Mouse (Mus musculus) retina, postnatal 1 day (tissue): ENCODE measurements around the gene Amigo1.

Experiments used
- DNase-seq: peaks from one replicate; pipeline ENCODE4 v3.0.0-alpha.2; 2012

Amigo1 gene

GRCm38 (mm10) chr3:108186098-108187047 is at the start of gene Amigo1:
TSS of gene Amigo1 (plus strand) at chr3:108186335.
- peak; percentile 75 for DNase-seq

- DNase-seq: no peak
These were observed 47.0 kb upstream of the Amigo1 start for GRCm38 (mm10) chr3:108139113-108139512.

GRCm38 (mm10) chr3:108140786-108141185 is 45.3 kb upstream of the Amigo1 start:
- no peak for DNase-seq

GRCm38 (mm10) chr3:108145534-108146445 is 40.3 kb upstream of the Amigo1 start, which contains the start of gene Gnai3:
TSS of gene Gnai3 (minus strand) at chr3:108146146.
- DNase-seq: peak; percentile 96

GRCm38 (mm10) chr3:108146671-108147070 is 39.5 kb upstream of the Amigo1 start:
- no peak for DNase-seq

- peak; percentile 94 for DNase-seq
These were observed 38.5 kb upstream of the Amigo1 start for GRCm38 (mm10) chr3:108147386-108148235.

- no peak for DNase-seq
These were observed 33.8 kb upstream of the Amigo1 start for GRCm38 (mm10) chr3:108152290-108152689.

GRCm38 (mm10) chr3:108154656-108155055 is 31.5 kb upstream of the Amigo1 start, which contains the start of gene Gpr61:
TSS of gene Gpr61 (minus strand) at chr3:108154882.
- peak; percentile 11 for DNase-seq

- peak; percentile 51 for DNase-seq
These were observed 27.6 kb upstream of the Amigo1 start for GRCm38 (mm10) chr3:108158383-108159037.

- no peak for DNase-seq
These were observed 22.0 kb upstream of the Amigo1 start for GRCm38 (mm10) chr3:108164091-108164490.

GRCm38 (mm10) chr3:108164807-108165206 is 21.3 kb upstream of the Amigo1 start:
- DNase-seq: peak; percentile 90

- peak; percentile 50 for DNase-seq
These were observed 20.4 kb upstream of the Amigo1 start for GRCm38 (mm10) chr3:108165532-108166315.

GRCm38 (mm10) chr3:108166486-108167211 is 19.5 kb upstream of the Amigo1 start:
- DNase-seq: peak; percentile 91

GRCm38 (mm10) chr3:108167499-108167898 is 18.6 kb upstream of the Amigo1 start:
- peak; percentile 14 for DNase-seq

GRCm38 (mm10) chr3:108169199-108169598 is 16.9 kb upstream of the Amigo1 start:
- peak; percentile 36 for DNase-seq

- DNase-seq: peak; percentile 84
These were observed 11.2 kb upstream of the Amigo1 start for GRCm38 (mm10) chr3:108174672-108175531.

GRCm38 (mm10) chr3:108178756-108179715 is 7.1 kb upstream of the Amigo1 start:
- DNase-seq: no peak

- no peak for DNase-seq
These were observed 5.6 kb upstream of the Amigo1 start for GRCm38 (mm10) chr3:108180514-108180913.
